Mouse (Mus musculus) left cerebral cortex, postnatal 10 days (tissue): ENCODE data around the gene Mlec. TPM values are rescaled to one million over a fixed set of nuclear protein-coding genes. Genes with fewer than 3 reads are reported as not detected.

ENCODE experiments used
- DNase-seq, 2 experiments: peaks; one replicate each; pipeline ENCODE4 v3.0.0; 2021 to 2022; ENCODE audit warnings: low spot score in 2 of 2, mixed read lengths in 1 of 2; ENCODE audit errors: extremely low spot score in 1 of 2
- intact Hi-C: fragments of 180-260 bp; cut with DNase I; formaldehyde crosslinking; loops from one replicate; pipeline ENCODE4 v1.15.1; 2025
- total RNA-seq, 2 experiments: library from RNA; stranded (reverse); gene quantifications; 2 replicates each; pipeline ENCODE4 v1.2.3; 2021

Mlec gene
- total RNA-seq, 2 experiments from 2014 or later = 68.0 to 72.3 TPM

DNA sequence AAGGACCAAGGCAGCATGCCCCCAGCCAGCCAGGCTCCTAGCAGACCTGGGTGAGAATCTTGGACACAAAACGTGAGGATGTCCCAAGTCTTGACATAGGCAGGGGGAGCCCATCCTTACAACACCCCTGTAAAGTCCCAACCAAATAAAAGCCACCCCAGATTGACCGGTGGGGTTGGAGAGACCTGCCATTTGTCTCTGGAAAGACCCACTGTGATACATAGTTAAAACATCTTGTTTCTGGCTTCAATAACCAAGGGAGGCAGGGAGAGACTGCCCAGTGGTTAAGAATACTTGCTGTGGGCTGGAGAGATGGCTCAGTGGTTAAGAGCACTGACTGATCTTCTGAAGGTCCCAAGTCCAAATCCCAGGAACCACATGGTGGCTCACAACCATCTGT, 55.7 kb downstream of the Mlec start:
- intact Hi-C loops = no loop called here
- no peak for DNase-seq

DNA sequence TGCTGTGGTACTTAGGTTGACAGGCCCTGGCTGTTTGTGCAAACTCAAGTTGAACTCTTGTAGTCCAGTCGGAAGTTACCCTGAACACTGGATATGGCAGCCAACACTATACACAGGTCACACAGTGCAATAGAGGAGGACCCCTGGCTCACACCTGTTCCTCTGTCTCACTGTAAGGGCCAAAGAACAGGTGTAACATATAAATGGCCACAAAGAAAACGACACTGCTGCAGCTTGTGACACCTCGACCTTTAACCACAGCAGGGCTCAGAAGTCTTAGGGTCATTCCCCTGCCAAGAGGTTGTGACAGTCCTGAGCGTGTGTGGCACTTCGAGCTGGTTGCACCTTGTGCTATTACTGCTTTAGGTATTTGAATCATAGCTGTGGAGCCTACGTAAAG, 57.5 kb downstream of the Mlec start:
- intact Hi-C loops = no loop called here

DNA sequence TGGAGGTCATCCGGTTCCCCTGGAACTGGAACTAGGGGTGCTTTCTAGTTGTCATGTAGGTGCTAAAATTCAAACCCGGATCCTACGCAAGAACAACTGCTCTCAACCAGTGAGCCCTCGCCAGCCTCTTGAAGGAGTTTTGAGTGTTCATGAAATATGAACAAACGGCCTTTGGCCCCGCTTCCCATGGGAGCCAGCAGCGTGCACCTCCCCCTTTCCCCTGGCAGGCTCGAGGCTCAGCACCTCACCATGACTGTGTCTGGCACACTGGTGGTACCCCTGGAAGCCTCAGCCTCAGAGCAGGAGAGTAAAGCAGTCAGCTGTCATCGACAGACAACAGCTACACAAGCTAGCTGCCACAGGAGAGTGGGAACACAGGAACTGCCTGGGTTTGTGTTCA, 58.0 kb downstream of the Mlec start:
- no peak for DNase-seq
- intact Hi-C loops = no loop called here

More for the DNA sequence above, 57.5 kb downstream of the Mlec start:
- DNase-seq = no peak

DNA sequence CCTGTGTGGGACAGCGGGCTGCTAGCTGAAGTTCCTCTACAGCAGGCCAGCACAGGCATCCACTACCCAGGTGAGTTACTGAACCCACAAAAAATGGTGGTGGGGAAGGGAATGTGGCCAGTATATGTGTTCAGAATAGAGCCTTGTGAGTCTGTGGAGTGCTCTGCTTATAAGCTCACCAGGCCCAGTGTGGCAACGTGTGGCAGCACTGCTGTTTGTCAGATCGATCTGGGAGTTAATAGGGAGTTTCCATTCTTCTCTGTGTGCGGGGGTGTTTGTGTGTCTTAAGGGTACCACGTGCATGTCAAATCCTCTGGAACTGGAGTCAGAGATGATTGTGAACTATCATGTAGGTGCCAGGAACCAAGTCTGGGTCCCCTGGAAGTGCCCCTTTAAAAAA, 58.4 kb downstream of the Mlec start:
- intact Hi-C loops = no loop called here
- no peak for DNase-seq

- intact Hi-C loops = no loop called here
- no peak for DNase-seq
Observed at GRCm38 (mm10) chr5:115098195-115098594, 59.8 kb downstream of the Mlec start, which contains the start of gene Gm10401. TSS of gene Gm10401 (minus strand) at chr5:115098295.

Other genes with a start within 250 kb of the Mlec start
- gene Oasl1, start 234.9 kb downstream of the Mlec start, total RNA-seq = not detected
- gene 2210016L21Rik, start 216.0 kb downstream of the Mlec start, total RNA-seq = 100 to 1,000 TPM; 203 to 206 TPM
- gene Hnf1a, start 187.1 kb downstream of the Mlec start, total RNA-seq = not detected
- 100 to 1,000 TPM; 112 to 115 TPM for gene Sppl3, start 147.0 kb downstream of the Mlec start, total RNA-seq
- not detected for gene Gm10401, start 59.9 kb downstream of the Mlec start, total RNA-seq
- 1 to 10 TPM; 4.9 to 5.8 TPM for gene Acads, start 38.8 kb downstream of the Mlec start, total RNA-seq
- 10 to 100 TPM; 22.5 to 27.2 TPM for gene Unc119b, start 23.2 kb downstream of the Mlec start, total RNA-seq
- 100 to 1,000 TPM; 109 to 111 TPM for gene Cabp1, start 36.2 kb upstream of the Mlec start, total RNA-seq
- gene Pop5, start 77.7 kb upstream of the Mlec start, total RNA-seq = 10 to 100 TPM; 35.5 to 35.7 TPM
- 100 to 1,000 TPM; 256 to 269 TPM for gene Rnf10, start 114.7 kb upstream of the Mlec start, total RNA-seq
- gene Coq5, start 121.5 kb upstream of the Mlec start, total RNA-seq = 10 to 100 TPM; 36.4 to 37.1 TPM
- 100 to 1,000 TPM; 702 to 749 TPM for gene Dynll1, start 142.8 kb upstream of the Mlec start, total RNA-seq
- 10 to 100 TPM; 59.6 to 64.6 TPM for gene Srsf9, start 169.0 kb upstream of the Mlec start, total RNA-seq
- 10 to 100 TPM; 23.8 to 25.5 TPM for gene Gatc, start 183.0 kb upstream of the Mlec start, total RNA-seq
- 10 to 100 TPM; 30.3 to 32.8 TPM for gene Triap1, start 183.0 kb upstream of the Mlec start, total RNA-seq
- 100 to 1,000 TPM; 685 to 725 TPM for gene Cox6a1, start 190.8 kb upstream of the Mlec start, total RNA-seq